Mouse (Mus musculus) lung, postnatal 0 days (tissue): Measurements from ENCODE around the gene Dtymk. TPM values are rescaled to one million over a fixed set of nuclear protein-coding genes. Genes with fewer than 3 reads are reported as not detected.

Experiments used
- ATAC-seq: fragments of 200-750 bp; cut with Nextera tagmentation; 2 replicates; pipeline ENCODE4 v1.8.0; 2017; ENCODE audit warnings: moderate library complexity
- DNase-seq: peaks from one replicate; pipeline ENCODE4 v3.0.0-alpha.2; 2016; ENCODE audit warnings: low spot score
- H3K27ac ChIP-seq: fragments of 300-500 bp; sonication (generic); 2 replicates; pipeline ENCODE4 v1.5.1; 2014; ENCODE audit warnings: antibody characterized with exemption, mild to moderate bottlenecking, low read length, mixed read lengths
- H3K27me3 ChIP-seq: fragments of 300-500 bp; sonication (generic); replicated peaks from 2 replicates; pipeline ENCODE4 v1.6.1; 2014; ENCODE audit warnings: low read length, mixed read lengths; ENCODE audit not compliant: insufficient read depth
- H3K36me3 ChIP-seq: fragments of 300-500 bp; sonication (generic); 2 replicates; pipeline ENCODE4 v1.6.1; 2014; ENCODE audit warnings: low read length, mixed read lengths; ENCODE audit not compliant: insufficient read depth
- H3K4me1 ChIP-seq: fragments of 300-500 bp; sonication (generic); 2 replicates; pipeline ENCODE4 v1.6.1; 2014; ENCODE audit warnings: antibody characterized with exemption, low read depth, low read length, mixed read lengths; ENCODE audit not compliant: insufficient read depth
- H3K4me2 ChIP-seq: fragments of 300-500 bp; sonication (generic); replicated peaks from 2 replicates; pipeline ENCODE4 v1.6.1; 2014; ENCODE audit warnings: low read depth, mild to moderate bottlenecking, low read length, moderate library complexity, mixed read lengths
- H3K4me3 ChIP-seq: fragments of 300-500 bp; sonication (generic); 2 replicates; pipeline ENCODE4 v1.5.1; 2014; ENCODE audit warnings: low read depth, low read length
- H3K9ac ChIP-seq: fragments of 300-500 bp; sonication (generic); replicated peaks from 2 replicates; pipeline ENCODE4 v1.6.1; 2014; ENCODE audit warnings: low read depth, mild to moderate bottlenecking
- H3K9me3 ChIP-seq: fragments of 300-500 bp; sonication (generic); 2 replicates; pipeline ENCODE4 v1.6.1; 2016; ENCODE audit warnings: low read length, mixed read lengths
- CTCF ChIP-seq: IDR thresholded peaks from 2 replicates; pipeline ENCODE4 v1.5.1; 2016; ENCODE audit warnings: antibody characterized with exemption, mild to moderate bottlenecking
- EP300 ChIP-seq: IDR thresholded peaks from 2 replicates; pipeline ENCODE4 v1.6.1; 2016; ENCODE audit warnings: antibody characterized with exemption, mild to moderate bottlenecking, control low read depth
- WGBS: fragments of 180-500 bp; shearing (Covaris S2); extraction: QIAGEN DNeasy Blood & Tissue Kit; methylation state at CpG from one replicate; pipeline ENCODE4 v1.1.7; 2014; 5-methylcytosine and 5-hydroxymethylcytosine counted together
- polyA plus RNA-seq: library from polyadenylated mRNA; unstranded; fragments of >200 nt; fragmentation: Nextera tagmentation; extraction: Ambion mirVana; gene quantifications from 2 replicates; pipeline ENCODE4 v1.2.1, GENCODE M21; 2015

Gene Dtymk
- polyA plus RNA-seq, 1 experiment from 2014 or later = 71.6 TPM

GRCm38 (mm10) chr1:93800670-93801503 is 847 bp downstream of the Dtymk start:
- 66% methylated on average over 21 of the region's 21 CpGs for WGBS
- Histone ChIP-seq H3K27ac (peak overlapping the region; percentile 78; the same call in 1 of the 2 replicates), H3K4me2 (peak overlapping the region; percentile 83), H3K36me3 (no peaks in the 10 kb centered on the region), H3K4me3 (peak overlapping the region; percentile 63), H3K4me1 (peaks cover 4% of the 10 kb centered on the region; the same call in 1 of the 2 replicates), H3K9ac (peak overlapping the region; percentile 60; the same call in 1 of the 2 replicates), H3K27me3 (no peaks in the 10 kb centered on the region), H3K9me3 (no peaks in the 10 kb centered on the region)
- no peak for ATAC-seq
- TF ChIP-seq EP300 (no peak), CTCF (no peak)
- DNase-seq = peak; percentile 5

- TF ChIP-seq CTCF (no peak), EP300 (no peak)
- no peak for ATAC-seq
- Histone ChIP-seq H3K9ac (no peak overlapping the region), H3K27ac (no peak overlapping the region), H3K9me3 (no peaks in the 10 kb centered on the region), H3K4me2 (no peak overlapping the region), H3K36me3 (peaks cover 29% of the 10 kb centered on the region; the same call in 1 of the 2 replicates), H3K4me1 (no peaks in the 10 kb centered on the region), H3K27me3 (no peaks in the 10 kb centered on the region), H3K4me3 (no peak overlapping the region)
- WGBS = 77% methylated on average over 8 of the region's 8 CpGs
- DNase-seq = peak; percentile 7
Observed at GRCm38 (mm10) chr1:93795886-93796285, 5.8 kb downstream of the Dtymk start.

GRCm38 (mm10) chr1:93794526-93794925 is 7.2 kb downstream of the Dtymk start:
- peaks cover 29% of the 10 kb centered on the region; the same call in 1 of the 2 replicates for H3K36me3 ChIP-seq
- no peak overlapping the region for H3K9ac ChIP-seq
- H3K4me2 ChIP-seq = no peak overlapping the region
- no peak for TF ChIP-seq CTCF
- TF ChIP-seq EP300 = no peak
- no peak overlapping the region for H3K4me3 ChIP-seq
- DNase-seq = no peak
- no peaks in the 10 kb centered on the region for H3K9me3 ChIP-seq
- no peaks in the 10 kb centered on the region for H3K4me1 ChIP-seq
- no peak for ATAC-seq
- no peaks in the 10 kb centered on the region for H3K27me3 ChIP-seq
- WGBS = 90% methylated on average over 8 of the region's 8 CpGs
- no peak overlapping the region for H3K27ac ChIP-seq

GRCm38 (mm10) chr1:93786912-93787311 is 14.8 kb downstream of the Dtymk start:
- Histone ChIP-seq H3K27me3 (no peaks in the 10 kb centered on the region), H3K4me3 (no peak overlapping the region), H3K27ac (no peak overlapping the region), H3K4me1 (no peaks in the 10 kb centered on the region), H3K4me2 (no peak overlapping the region), H3K9ac (no peak overlapping the region), H3K9me3 (no peaks in the 10 kb centered on the region), H3K36me3 (peaks cover 53% of the 10 kb centered on the region)
- ATAC-seq (no peak), DNase-seq (no peak)
- 88% methylated on average over 2 of the region's 2 CpGs for WGBS
- TF ChIP-seq CTCF (no peak), EP300 (no peak)

GRCm38 (mm10) chr1:93776686-93777085 is 25.0 kb downstream of the Dtymk start:
- Histone ChIP-seq H3K9me3 (no peaks in the 10 kb centered on the region), H3K4me2 (no peak overlapping the region), H3K4me1 (no peaks in the 10 kb centered on the region), H3K4me3 (no peak overlapping the region), H3K27ac (no peak overlapping the region), H3K9ac (no peak overlapping the region), H3K27me3 (no peaks in the 10 kb centered on the region), H3K36me3 (peaks cover 50% of the 10 kb centered on the region)
- DNase-seq (no peak), ATAC-seq (no peak)
- 96% methylated on average over 5 of the region's 5 CpGs for WGBS
- no peak for TF ChIP-seq CTCF

GRCm38 (mm10) chr1:93769901-93770300 is 31.8 kb downstream of the Dtymk start:
- 70% methylated on average over 3 of the region's 3 CpGs for WGBS
- DNase-seq (peak; percentile 77), ATAC-seq (peak; percentile 92)
- Histone ChIP-seq H3K27ac (no peak overlapping the region), H3K4me2 (no peak overlapping the region), H3K9ac (no peak overlapping the region), H3K4me1 (no peaks in the 10 kb centered on the region), H3K4me3 (no peak overlapping the region), H3K9me3 (no peaks in the 10 kb centered on the region), H3K27me3 (no peaks in the 10 kb centered on the region), H3K36me3 (peaks cover 19% of the 10 kb centered on the region; the same call in 1 of the 2 replicates)
- TF ChIP-seq CTCF (no peak), EP300 (0 out of 2 replicates have a peak, but pooled peaks have one; percentile 12)
